Mouse (Mus musculus): ENCODE results near the gene Vmn2r117.
"Not testable (repeated sequence)": the region's sequence is repeated elsewhere in the genome, so short reads cannot be mapped to it uniquely, and the experiment has no call there.

Vmn2r117 gene

DNA sequence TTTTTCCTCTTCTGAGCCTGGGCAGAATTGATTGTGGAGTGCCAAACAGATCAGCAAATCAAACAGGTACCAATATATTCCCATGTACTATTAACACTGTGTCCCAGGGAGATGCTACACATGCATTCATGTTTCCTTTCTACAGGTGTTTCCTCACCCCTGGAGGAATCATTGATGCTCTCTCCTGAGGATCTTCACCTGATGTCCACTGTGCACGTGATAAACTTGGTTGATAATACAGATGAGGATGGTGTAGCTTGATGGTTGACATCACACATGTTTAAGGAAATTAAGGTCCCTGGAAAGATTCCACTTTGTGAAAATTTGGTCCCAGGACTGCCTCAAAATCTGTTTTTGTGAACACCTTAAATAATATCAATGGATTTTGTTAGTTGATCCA lies at the start of gene Vmn2r117:
Gene Vmn2r117, minus strand, starts transcription at position 101 of the 400 bp plus-strand sequence.
- DNase-seq (ENCODE audit: low read depth, low spot score), result not testable (repeated sequence)

GRCm38 (mm10) chr17:23522941-23523732 lies 43.6 kb upstream of the Vmn2r117 start:
- DNase-seq (ENCODE audit: low read depth, low spot score), result not testable (repeated sequence)

GRCm38 (mm10) chr17:23518701-23519423 lies 39.4 kb upstream of the Vmn2r117 start:
- no peak for DNase-seq (ENCODE audit: low read depth, low spot score)

DNA sequence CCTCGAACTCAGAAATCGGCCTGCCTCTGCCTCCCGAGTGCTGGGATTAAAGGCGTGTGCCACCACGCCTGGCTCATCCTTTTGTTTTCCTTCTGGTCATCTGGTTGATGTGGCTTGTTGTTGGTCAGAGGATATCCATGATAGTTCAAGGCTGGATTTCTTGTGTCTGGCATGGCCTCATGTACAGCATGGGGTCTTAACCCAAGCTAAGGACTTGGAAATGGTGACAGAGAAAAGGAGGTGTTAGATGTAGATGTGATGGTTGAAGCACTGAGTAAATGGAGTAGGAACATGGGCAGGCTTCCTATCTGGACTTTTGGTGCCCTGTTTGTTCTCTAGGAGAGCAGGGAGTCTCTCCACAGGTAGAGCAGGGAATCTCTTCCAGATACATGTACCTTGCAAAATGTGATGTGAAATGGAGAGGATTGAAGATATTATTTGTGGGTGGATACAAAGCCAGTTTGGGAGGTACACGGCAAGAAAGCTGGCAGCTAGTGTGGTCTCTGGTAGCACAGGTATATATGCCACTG lies 46.3 kb downstream of the Vmn2r117 start:
- DNase-seq (ENCODE audit: low read depth, low spot score), result no peak

Measured in telencephalon, adult 2 months (tissue).